In genomic region chr5:139535386-139535919, GRCm38 (mm10) we compare ENCODE assay signal across 10 mouse cellular contexts. TPM values are rescaled to one million over a fixed set of nuclear protein-coding genes. Genes with fewer than 3 reads are reported as not detected.
DNase-seq lines count a peak whose midpoint lies in the region; ATAC-seq and TF ChIP-seq lines count a peak whose summit lies in the region.
"Had no signal": no experiment of that assay in that cellular context is flagged by ENCODE, and none has a peak within 500 bp of the region (broad histone marks: within the 10 kb centered on the region; RNA-seq: fewer than 3 reads in every experiment).

No protein-coding gene starts in this region.

- no peak for TF ChIP-seq CTCF in kidney, postnatal 0 days (IDR thresholded peaks at IDR 0.05; ENCODE audit: low read depth)

- H3K9ac ChIP-seq in kidney, postnatal 0 days (ENCODE audit: low read depth, low read length) = no peak overlapping the region
- H3K9ac ChIP-seq in embryonic facial prominence, embryonic 11.5 days (replicated peaks; ENCODE audit: low read length) = no peak overlapping the region; the same call in 1 of the 2 replicates
- H3K9ac ChIP-seq in limb, embryonic 13.5 days = no peak overlapping the region
- H3K9ac ChIP-seq in stomach, embryonic 15.5 days = no peak overlapping the region
- H3K9ac ChIP-seq: liver, postnatal 0 days had no signal

- no peak overlapping the region for H3K4me3 ChIP-seq in kidney, postnatal 0 days (replicated peaks; ENCODE audit: low read depth, low read length)
- peak overlapping the region; percentile 8; the same call in 1 of the 2 replicates for H3K4me3 ChIP-seq in embryonic facial prominence, embryonic 11.5 days (ENCODE audit: low read depth, low read length)
- peak overlapping the region; percentile 24 for H3K4me3 ChIP-seq in limb, embryonic 13.5 days
- no peak overlapping the region for H3K4me3 ChIP-seq in stomach, embryonic 15.5 days (replicated peaks)

- H3K27me3 ChIP-seq in kidney, postnatal 0 days (ENCODE audit: insufficient read depth, low read length) = peaks cover 29% of the 10 kb centered on the region
- H3K27me3 ChIP-seq in embryonic facial prominence, embryonic 11.5 days (ENCODE audit: control insufficient read depth, insufficient read depth, low read length) = peaks cover 53% of the 10 kb centered on the region
- peaks cover 92% of the 10 kb centered on the region for H3K27me3 ChIP-seq in limb, embryonic 13.5 days
- peaks cover 79% of the 10 kb centered on the region for H3K27me3 ChIP-seq in stomach, embryonic 15.5 days (replicated peaks)

- H3K4me2 ChIP-seq in kidney, postnatal 0 days (ENCODE audit: low read length) = peak overlapping the region; percentile 25; the same call in 1 of the 2 replicates
- H3K4me2 ChIP-seq in embryonic facial prominence, embryonic 11.5 days (ENCODE audit: low read depth, low read length) = peak overlapping the region; percentile 24
- H3K4me2 ChIP-seq in limb, embryonic 13.5 days (replicated peaks) = peak overlapping the region; percentile 48
- H3K4me2 ChIP-seq in stomach, embryonic 15.5 days = peak overlapping the region; percentile 22; the same call in 1 of the 2 replicates

- no peaks in the 10 kb centered on the region for H3K9me3 ChIP-seq in kidney, postnatal 0 days (replicated peaks; ENCODE audit: low read length)
- H3K9me3 ChIP-seq in embryonic facial prominence, embryonic 11.5 days (replicated peaks; ENCODE audit: control insufficient read depth, low read length) = no peaks in the 10 kb centered on the region
- no peaks in the 10 kb centered on the region for H3K9me3 ChIP-seq in limb, embryonic 13.5 days
- no peaks in the 10 kb centered on the region for H3K9me3 ChIP-seq in stomach, embryonic 15.5 days

- no peak overlapping the region; the same call in 1 of the 2 replicates for H3K27ac ChIP-seq in kidney, postnatal 0 days
- no peak overlapping the region for H3K27ac ChIP-seq in embryonic facial prominence, embryonic 11.5 days (replicated peaks; ENCODE audit: low read depth, low read length)
- no peak overlapping the region for H3K27ac ChIP-seq in limb, embryonic 13.5 days
- no peak overlapping the region for H3K27ac ChIP-seq in stomach, embryonic 15.5 days

- WGBS in kidney, postnatal 0 days = under 1% methylated on average over 34 of the region's 34 CpGs
- under 1% methylated on average over 34 of the region's 34 CpGs for WGBS in embryonic facial prominence, embryonic 11.5 days
- WGBS in limb, embryonic 13.5 days = under 1% methylated on average over 34 of the region's 34 CpGs
- WGBS in stomach, embryonic 15.5 days = 2% methylated on average over 34 of the region's 34 CpGs

- no peaks in the 10 kb centered on the region for H3K4me1 ChIP-seq in kidney, postnatal 0 days (replicated peaks; ENCODE audit: insufficient read depth, low read length)
- no peaks in the 10 kb centered on the region for H3K4me1 ChIP-seq in embryonic facial prominence, embryonic 11.5 days (ENCODE audit: control insufficient read depth, insufficient read depth, low read length)
- peaks cover 10% of the 10 kb centered on the region for H3K4me1 ChIP-seq in limb, embryonic 13.5 days
- H3K4me1 ChIP-seq in stomach, embryonic 15.5 days = peaks cover 8% of the 10 kb centered on the region; the same call in 1 of the 2 replicates

- no peaks in the 10 kb centered on the region for H3K36me3 ChIP-seq in kidney, postnatal 0 days (ENCODE audit: insufficient read depth, low read length)
- no peaks in the 10 kb centered on the region for H3K36me3 ChIP-seq in embryonic facial prominence, embryonic 11.5 days (replicated peaks; ENCODE audit: control insufficient read depth, insufficient read depth, low read depth, low read length)
- no peaks in the 10 kb centered on the region for H3K36me3 ChIP-seq in limb, embryonic 13.5 days
- H3K36me3 ChIP-seq in stomach, embryonic 15.5 days = no peaks in the 10 kb centered on the region

- ATAC-seq in kidney, postnatal 0 days (replicated peaks; ENCODE audit: low FRiP score, low read depth) = peak; percentile 68
- peak; percentile 55 for ATAC-seq in embryonic facial prominence, embryonic 11.5 days (replicated peaks; ENCODE audit: insufficient number of reproducible peaks, low FRiP score, low TSS enrichment, low read depth)
- no peak for ATAC-seq in limb, embryonic 13.5 days (ENCODE audit: low FRiP score, low read depth)
- ATAC-seq in stomach, embryonic 15.5 days (ENCODE audit: insufficient read depth, low FRiP score, low read depth) = no peak
- ATAC-seq: liver, postnatal 0 days; Patski had no signal

- peak; percentile 87 for DNase-seq in kidney, postnatal 0 days (ENCODE audit: low spot score)
- no peak for DNase-seq in kidney, adult 8-10 months
- peak; percentile 47 for DNase-seq in embryonic facial prominence, embryonic 11.5 days (ENCODE audit: low spot score)
- no peak for DNase-seq in thymus, postnatal 14 days
- no peak for DNase-seq in lung, postnatal 4 days
- DNase-seq in left cerebral cortex, adult 8-10 months (ENCODE audit: low spot score in 2 of 2) = no peak

RNA-seq across cellular contexts. Expression of gene Uncx, which starts 7.8 kb away (rescaled TPM):
- 44.8 and 50.9 TPM in 2 replicates for polyA plus RNA-seq in kidney, postnatal 0 days (2015; fragmentation: Nextera tagmentation; extraction: Ambion mirVana)
- polyA plus RNA-seq in embryonic facial prominence, embryonic 11.5 days (2014; fragmentation: Nextera tagmentation; extraction: Ambion mirVana) = 3.0 and 5.9 TPM in 2 replicates
- polyA plus RNA-seq in limb, embryonic 13.5 days (2015; fragmentation: Nextera tagmentation; extraction: Ambion mirVana) = 0.09 TPM in 1 of 2 replicates, not detected in the other
- polyA plus RNA-seq in stomach, embryonic 15.5 days (2015; fragmentation: Nextera tagmentation; extraction: Ambion mirVana) = 0.08 TPM in 1 of 2 replicates, not detected in the other
- total RNA-seq in left cerebral cortex, adult 8-10 months (2022) = under 1 TPM in 3 of 4 experiments, not detected in 1; 0.14 to 0.74 (median 0.14) TPM
- polyA plus RNA-seq: liver, postnatal 0 days; Patski had no signal

RNA-seq across cellular contexts. Expression of gene Zfand2a, which starts 51.1 kb away (rescaled TPM):
- 6.8 and 7.6 TPM in 2 replicates for polyA plus RNA-seq in kidney, postnatal 0 days (2015; fragmentation: Nextera tagmentation; extraction: Ambion mirVana)
- polyA plus RNA-seq in embryonic facial prominence, embryonic 11.5 days (2014; fragmentation: Nextera tagmentation; extraction: Ambion mirVana) = 5.4 and 6.4 TPM in 2 replicates
- 10.3 and 11.0 TPM in 2 replicates for polyA plus RNA-seq in limb, embryonic 13.5 days (2015; fragmentation: Nextera tagmentation; extraction: Ambion mirVana)
- polyA plus RNA-seq in stomach, embryonic 15.5 days (2015; fragmentation: Nextera tagmentation; extraction: Ambion mirVana) = 7.0 and 8.5 TPM in 2 replicates
- total RNA-seq in left cerebral cortex, adult 8-10 months (2022) = 10 to 100 TPM; 45.5 to 52.6 (median 50.4) TPM

Comparison
In these comparisons a context has a peak if more than half of its experiments do, and no peak if none do; other contexts are left out.
1. DNase-seq: peak in kidney, postnatal 0 days (single experiment) and embryonic facial prominence, embryonic 11.5 days (single experiment); none in kidney, adult 8-10 months (0 of 2), thymus, postnatal 14 days (single experiment), lung, postnatal 4 days (0 of 2) and left cerebral cortex, adult 8-10 months (0 of 2).
2. ATAC-seq: peak in kidney, postnatal 0 days (single experiment) and embryonic facial prominence, embryonic 11.5 days (single experiment); none in limb, embryonic 13.5 days (single experiment) and stomach, embryonic 15.5 days (single experiment).
3. H3K4me3 ChIP-seq: peak in embryonic facial prominence, embryonic 11.5 days (single experiment) and limb, embryonic 13.5 days (single experiment); none in kidney, postnatal 0 days (single experiment) and stomach, embryonic 15.5 days (single experiment).
4. Peak in every context shown above with its lines, with median percentiles within 50 percentile points of each other: H3K4me2 ChIP-seq.